Mouse (Mus musculus): ENCODE data around the gene Imp4. TPM values are rescaled to one million over a fixed set of nuclear protein-coding genes. Genes with fewer than 3 reads are reported as not detected.

Imp4 gene
- polyA plus RNA-seq, 1 experiment from 2014 or later: 68.5 TPM

- ATAC-seq: no peak
- peaks cover 3% of the 10 kb centered on the region; the same call in 1 of the 2 replicates for H3K4me1 ChIP-seq (ENCODE audit: control insufficient read depth, insufficient read depth, low read length)
Measured at GRCm38 (mm10) chr1:34489852-34490541, 50.3 kb downstream of the Imp4 start.

DNA sequence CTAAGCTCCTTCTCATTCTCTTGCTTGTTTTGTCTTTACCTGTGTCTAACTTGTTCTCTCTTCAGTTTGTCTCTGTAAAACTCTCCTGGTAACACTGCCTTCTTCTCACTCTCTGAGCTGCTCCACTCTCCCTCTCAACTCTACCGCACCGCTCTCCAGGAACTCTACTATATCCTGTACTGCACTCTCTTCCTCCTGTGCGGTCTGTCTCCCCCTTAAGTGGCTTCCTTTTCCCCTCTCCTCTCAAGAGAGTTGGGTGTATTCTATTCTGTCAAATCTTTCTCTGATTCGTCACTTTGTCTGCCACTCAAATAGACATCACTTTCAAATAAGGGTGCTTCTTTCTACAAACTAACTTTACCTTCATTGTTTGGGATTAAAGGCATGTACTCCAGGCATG, 51.8 kb downstream of the Imp4 start:
- DNase-seq (ENCODE audit: low spot score) (no peak), ATAC-seq (no peak)
- no peaks in the 10 kb centered on the region for H3K9me3 ChIP-seq (replicated peaks; ENCODE audit: control insufficient read depth, low read length)
- H3K27ac ChIP-seq (ENCODE audit: low read depth, low read length): no peak overlapping the region
- WGBS: 91% methylated on average over 4 of the region's 4 CpGs
- H3K36me3 ChIP-seq (ENCODE audit: control insufficient read depth, insufficient read depth, low read length): no peaks in the 10 kb centered on the region
- H3K27me3 ChIP-seq (replicated peaks; ENCODE audit: control insufficient read depth, insufficient read depth, low read length): no peaks in the 10 kb centered on the region
- no peak overlapping the region for H3K9ac ChIP-seq (ENCODE audit: low read length)
- H3K4me2 ChIP-seq (ENCODE audit: low read length): no peak overlapping the region
- no peaks in the 10 kb centered on the region for H3K4me1 ChIP-seq (ENCODE audit: control insufficient read depth, insufficient read depth, low read length)
- H3K4me3 ChIP-seq (ENCODE audit: low read depth, low read length): no peak overlapping the region

More at GRCm38 (mm10) chr1:34489852-34490541, 50.3 kb downstream of the Imp4 start:
- H3K4me2 ChIP-seq (ENCODE audit: low read length): no peak overlapping the region
- H3K36me3 ChIP-seq (ENCODE audit: control insufficient read depth, insufficient read depth, low read length): no peaks in the 10 kb centered on the region
- no peaks in the 10 kb centered on the region for H3K9me3 ChIP-seq (replicated peaks; ENCODE audit: control insufficient read depth, low read length)
- no peak for DNase-seq (ENCODE audit: low spot score)
- 87% methylated on average over 6 of the region's 6 CpGs for WGBS
- no peaks in the 10 kb centered on the region for H3K27me3 ChIP-seq (replicated peaks; ENCODE audit: control insufficient read depth, insufficient read depth, low read length)
- H3K4me3 ChIP-seq (ENCODE audit: low read depth, low read length): no peak overlapping the region
- H3K9ac ChIP-seq (ENCODE audit: low read length): no peak overlapping the region
- no peak overlapping the region for H3K27ac ChIP-seq (ENCODE audit: low read depth, low read length)

Small RNA genes within 50 kb of the gene (microRNA-seq; reads per million reads assigned to microRNA genes)
- 0.66 reads per million for gene Mir5103

Other genes with a start within 250 kb of the Imp4 start
- 69.8 and 70.3 TPM in 2 replicates for gene Ccdc115, start 179 bp upstream of the Imp4 start, polyA plus RNA-seq (2014; fragmentation: Nextera tagmentation; extraction: Ambion mirVana)
- 7.1 TPM in 2 replicates for gene Ptpn18, start 19.9 kb downstream of the Imp4 start, polyA plus RNA-seq (2014; fragmentation: Nextera tagmentation; extraction: Ambion mirVana)
- gene Prss39, start 58.6 kb downstream of the Imp4 start, polyA plus RNA-seq (2014; fragmentation: Nextera tagmentation; extraction: Ambion mirVana): not detected in 2 replicates
- gene Cfc1, start 95.8 kb downstream of the Imp4 start, polyA plus RNA-seq (2014; fragmentation: Nextera tagmentation; extraction: Ambion mirVana): 0.17 TPM in 1 of 2 replicates, not detected in the other
- not detected in 2 replicates for gene Prss40, start 121.1 kb downstream of the Imp4 start, polyA plus RNA-seq (2014; fragmentation: Nextera tagmentation; extraction: Ambion mirVana)
- gene Amer3, start 139.8 kb downstream of the Imp4 start, polyA plus RNA-seq (2014; fragmentation: Nextera tagmentation; extraction: Ambion mirVana): 19.1 and 27.3 TPM in 2 replicates

Data from forebrain, embryonic 14.5 days (tissue).